Mouse (Mus musculus): ENCODE results near the gene Reg1.
"Not testable (repeated sequence)": the region's sequence is repeated elsewhere in the genome, so short reads cannot be mapped to it uniquely, and the experiment has no call there.

Reg1 gene

DNA sequence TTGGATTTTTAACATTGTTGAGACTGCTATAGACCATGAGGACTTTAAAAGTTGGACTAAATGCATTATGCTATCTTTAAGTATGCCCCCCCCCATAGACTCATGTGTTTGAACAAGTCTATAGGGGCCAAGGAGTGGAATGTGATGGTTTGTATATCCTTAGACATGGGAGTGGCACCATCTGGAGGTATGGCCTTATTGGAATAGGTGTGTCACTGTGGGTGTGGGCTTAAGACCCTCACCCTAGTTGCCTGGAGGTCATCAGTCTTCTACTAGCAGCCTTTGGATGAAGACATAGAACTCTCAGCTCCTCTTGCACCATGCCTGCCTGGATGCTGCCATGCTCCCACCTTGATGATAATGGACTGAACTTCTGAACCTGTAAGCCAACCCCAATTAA, at the start of gene Reg1:
Gene Reg1, plus strand, starts transcription at position 301 of the 400 bp plus-strand sequence.
- in situ Hi-C loops (cut with MboI, MseI) = loop anchor here in 1 of 2 experiments (5.0 kb wide), 1 partner anchor 50 kb away; the partner anchor contains the start of gene Reg3b

DNA sequence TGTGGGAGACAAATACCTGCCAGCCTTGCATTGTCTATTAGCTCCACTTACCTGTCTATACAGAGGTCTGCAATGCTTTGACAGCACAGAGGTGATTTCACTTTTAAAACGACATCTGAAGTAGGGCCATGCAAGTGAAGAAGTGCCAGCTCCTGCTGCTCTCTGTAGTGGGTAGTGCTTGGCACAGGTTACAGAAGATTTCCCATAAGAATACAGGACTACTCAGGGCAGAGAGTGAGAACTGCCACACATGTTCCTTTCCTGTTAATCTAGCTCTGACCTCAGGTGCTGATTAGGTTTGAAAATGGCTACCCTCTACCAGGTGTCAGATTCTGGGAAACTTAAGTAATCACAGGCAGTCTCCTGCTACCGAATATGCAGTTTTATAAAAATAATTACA, 43.7 kb upstream of the Reg1 start, which contains the start of gene Reg3d:
Gene Reg3d, minus strand, starts transcription at position 101 of the 400 bp plus-strand sequence.
- in situ Hi-C loops (cut with MboI, MseI) = no loop called here

DNA sequence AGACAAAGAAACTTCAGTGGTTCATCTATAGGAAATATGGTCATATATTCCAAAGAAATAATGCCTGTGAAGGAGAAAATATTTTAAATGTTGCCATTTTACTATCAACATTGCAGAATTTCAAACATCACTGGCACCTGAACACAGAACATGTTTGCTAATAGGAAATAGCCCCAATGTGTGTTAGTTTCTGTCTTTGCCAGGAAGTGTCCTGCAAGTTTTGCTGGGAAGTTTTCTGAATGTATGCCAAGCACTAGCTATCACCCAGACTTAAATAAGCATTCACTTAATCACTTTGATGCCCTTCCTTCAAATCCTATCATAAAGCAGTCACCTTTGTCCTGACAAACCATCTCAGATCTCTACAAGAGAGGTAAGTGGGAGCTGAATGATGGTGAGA, 42.1 kb upstream of the Reg1 start, which contains the start of gene Reg3a:
Gene Reg3a, plus strand, starts transcription at position 301 of the 400 bp plus-strand sequence.
- in situ Hi-C loops (cut with MboI, MseI) = no loop called here

DNA sequence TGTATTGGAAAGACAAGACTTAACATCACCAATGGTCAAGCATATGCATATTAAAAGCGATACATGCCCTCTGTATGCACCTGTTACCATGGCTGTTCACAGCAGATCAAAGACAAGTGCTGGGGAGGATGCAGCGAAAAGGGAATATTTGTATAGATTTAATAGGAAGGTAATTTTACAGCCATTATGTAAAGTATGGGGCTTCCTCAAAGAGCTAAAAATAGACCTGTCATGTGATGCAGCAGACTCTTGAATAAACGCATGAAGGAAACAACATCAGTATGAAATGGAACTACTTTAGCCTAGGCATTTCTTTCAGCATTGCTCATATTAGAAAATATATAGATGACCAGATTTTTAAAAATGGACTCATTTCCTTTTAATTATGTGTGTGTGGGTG, 36.9 kb upstream of the Reg1 start:
- in situ Hi-C loops (cut with MboI, MseI) = no loop called here

DNA sequence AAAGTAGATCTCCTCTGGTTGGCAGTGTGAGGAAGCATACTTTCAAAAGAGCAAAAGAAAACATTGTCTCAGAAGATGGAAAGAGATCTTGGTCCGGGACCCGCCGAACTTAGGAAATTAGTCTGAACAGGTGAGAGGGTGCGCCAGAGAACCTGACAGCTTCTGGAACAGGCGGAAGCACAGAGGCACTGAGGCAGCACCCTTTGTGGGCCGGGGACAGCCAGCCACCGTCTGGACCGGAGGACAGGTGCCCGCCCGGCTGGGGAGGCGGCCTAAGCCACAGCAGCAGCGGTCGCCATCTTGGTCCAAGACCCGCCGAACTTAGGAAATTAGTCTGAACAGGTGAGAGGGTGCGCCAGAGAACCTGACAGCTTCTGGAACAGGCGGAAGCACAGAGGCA, 27.2 kb upstream of the Reg1 start, which contains the start of gene Reg2:
Gene Reg2, plus strand, starts transcription at position 301 of the 400 bp plus-strand sequence.
- in situ Hi-C loops (cut with MboI, MseI) = not testable (repeated sequence)

DNA sequence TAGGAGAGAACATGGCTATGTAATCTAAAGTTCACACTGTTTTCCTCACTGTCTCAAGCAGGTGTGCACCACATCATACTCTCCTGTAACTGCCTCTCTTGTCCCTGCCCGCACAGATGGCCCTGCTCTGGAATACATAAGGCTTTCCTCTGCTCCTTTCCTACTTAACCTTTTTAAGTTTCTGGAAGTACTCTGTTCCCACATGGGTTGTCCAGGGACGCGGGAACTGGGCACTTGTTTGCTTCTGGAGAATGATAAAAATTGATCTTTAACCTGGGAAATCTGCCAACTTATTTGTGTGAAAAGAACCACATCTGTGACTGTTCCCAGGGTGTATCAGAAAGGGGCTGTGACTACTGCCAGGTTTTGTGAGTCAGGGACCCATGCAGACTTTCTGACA, 3.0 kb downstream of the Reg1 start:
- in situ Hi-C loops (cut with MboI, MseI) = no loop called here

DNA sequence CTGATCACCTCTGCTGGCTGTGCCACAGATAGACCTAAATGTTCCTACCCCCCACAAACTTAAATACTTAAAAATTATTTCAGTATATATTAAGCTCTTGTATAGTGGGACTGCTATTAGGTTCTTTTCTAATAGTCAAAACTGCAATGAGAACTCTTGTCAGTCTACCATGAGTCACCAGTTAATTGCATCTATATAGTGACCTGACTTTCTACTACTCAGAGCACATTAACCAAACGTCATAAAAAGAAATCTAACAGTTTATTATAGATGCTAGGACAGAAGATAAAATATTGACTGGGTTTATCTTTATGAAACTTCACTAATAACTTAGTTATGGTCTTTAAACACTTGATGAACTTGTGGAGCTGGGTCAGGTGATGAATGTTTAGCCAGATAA, 24.7 kb downstream of the Reg1 start:
- in situ Hi-C loops (cut with MboI, MseI) = no loop called here

DNA sequence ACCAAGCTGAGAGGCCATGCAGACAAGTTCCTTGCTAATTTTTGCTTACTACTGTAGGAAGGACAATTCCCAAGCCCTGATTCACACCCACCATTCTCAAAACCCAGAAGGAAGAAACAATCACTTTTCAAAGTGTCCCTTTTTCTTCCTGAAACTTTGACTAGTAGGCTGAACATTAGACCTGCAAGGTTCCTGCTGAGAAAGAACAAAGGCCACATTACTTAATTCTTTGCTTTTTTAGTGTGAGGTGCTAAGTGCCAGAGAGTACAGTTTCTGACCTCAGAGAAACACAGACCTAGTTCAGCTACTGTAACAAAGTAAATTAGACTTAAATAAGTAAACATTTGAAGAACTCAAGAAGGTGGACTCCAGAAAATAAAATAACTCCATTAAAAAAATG, 25.9 kb downstream of the Reg1 start:
- in situ Hi-C loops (cut with MboI, MseI) = no loop called here

DNA sequence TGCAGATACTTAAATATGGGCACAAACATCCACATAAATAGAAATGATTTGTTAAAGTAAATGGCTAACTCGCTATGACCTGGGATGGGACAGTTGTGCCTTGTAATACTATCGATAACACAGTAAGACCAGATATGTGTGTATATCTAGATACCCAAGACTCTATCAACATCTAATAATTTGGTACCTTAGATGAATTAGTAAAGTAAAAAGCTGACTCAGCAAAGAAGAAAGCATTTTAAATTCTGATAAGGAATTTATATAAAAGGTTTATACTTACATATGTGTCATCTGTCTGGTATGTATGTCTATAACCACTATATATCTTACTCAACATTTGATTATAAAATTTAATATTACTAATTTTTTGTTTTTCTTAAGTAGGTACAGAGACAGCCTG, 30.3 kb downstream of the Reg1 start:
- in situ Hi-C loops (cut with MboI, MseI) = no loop called here

DNA sequence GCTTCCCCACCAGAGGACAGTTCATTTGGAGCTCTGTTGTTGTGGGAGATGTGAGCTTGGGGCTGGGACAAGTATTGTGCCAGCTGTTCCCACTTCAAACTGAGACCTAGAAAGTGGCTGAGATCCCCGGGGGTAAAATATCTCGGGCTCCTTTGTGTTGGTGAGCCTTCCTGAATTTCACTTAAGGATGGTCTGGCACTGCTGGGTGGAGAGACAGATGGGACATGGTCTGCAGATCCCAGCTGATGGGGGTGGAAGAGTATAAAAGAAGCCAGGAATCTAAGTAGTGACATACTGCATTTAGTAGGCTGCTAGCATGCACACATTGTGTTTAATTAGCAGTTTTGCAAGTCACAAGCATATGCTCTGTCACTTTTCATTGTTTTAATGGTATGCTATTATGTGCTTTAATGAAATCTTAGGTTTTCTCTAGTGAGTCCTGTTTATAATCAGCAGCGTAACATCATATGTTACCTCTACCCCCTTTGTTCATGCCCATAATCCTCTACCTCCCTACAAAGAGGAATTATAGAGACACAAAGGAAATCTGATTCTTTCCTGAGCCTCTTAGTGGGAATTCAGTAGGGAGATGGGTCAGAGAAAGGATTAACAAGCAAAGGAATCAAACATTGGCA, 37.8 kb downstream of the Reg1 start:
- in situ Hi-C loops (cut with MboI, MseI) = no loop called here

DNA sequence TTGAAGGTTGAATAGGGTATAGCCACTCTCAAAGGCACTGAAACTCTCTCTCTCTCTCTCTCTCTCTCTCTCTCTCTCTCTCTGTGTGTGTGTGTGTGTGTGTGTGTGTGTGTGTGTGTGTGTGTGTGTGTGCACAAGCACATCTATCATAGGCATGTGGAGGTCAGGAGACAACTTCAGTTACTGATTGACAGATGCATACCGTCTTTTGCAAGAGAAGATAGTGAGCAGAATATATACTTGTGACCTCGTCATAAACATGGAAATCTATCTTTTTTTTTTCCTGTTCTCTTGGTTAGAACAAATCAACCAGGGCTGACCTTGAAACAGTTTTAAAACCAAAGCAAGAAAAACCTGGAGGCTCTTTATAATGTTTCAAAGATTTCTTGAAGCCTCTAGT, 39.8 kb downstream of the Reg1 start:
- in situ Hi-C loops (cut with MboI, MseI) = no loop called here

DNA sequence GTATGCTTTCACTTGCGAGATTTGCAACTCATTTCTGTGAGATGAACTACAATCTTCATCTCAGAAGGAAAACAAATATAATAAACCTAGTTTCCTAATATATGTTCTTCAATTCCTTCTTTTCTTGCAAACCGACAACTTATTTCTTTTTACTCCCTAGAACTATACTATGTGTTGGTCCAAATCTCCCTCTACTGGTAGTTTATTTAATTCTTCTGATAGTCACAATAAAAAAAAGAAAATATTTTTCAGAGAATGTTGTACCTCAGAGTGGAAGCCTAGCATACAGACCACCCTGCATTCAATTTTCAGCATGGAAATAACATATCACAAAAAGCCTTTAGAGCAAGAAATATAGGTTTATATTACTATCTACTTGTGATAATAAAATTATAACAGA, 40.8 kb downstream of the Reg1 start:
- in situ Hi-C loops (cut with MboI, MseI) = no loop called here

DNA sequence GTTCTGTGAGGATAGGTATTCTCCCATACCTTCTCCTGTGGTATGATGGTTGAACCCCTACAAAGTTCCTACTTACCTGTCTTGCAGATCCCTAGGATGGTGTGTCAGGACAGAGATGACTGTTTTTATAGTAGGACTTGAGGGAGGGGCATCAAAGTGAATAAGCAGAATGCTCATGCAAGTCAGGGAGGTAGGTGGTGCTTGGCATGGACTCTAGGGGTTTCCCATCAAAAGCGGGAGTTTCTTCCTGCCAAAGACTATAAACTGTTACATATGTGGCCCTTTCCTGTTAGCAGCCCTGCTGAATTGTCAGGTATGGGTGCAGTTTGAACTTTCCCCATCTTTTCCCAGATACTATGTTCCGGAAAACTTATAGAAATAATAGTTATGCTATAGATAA, 46.3 kb downstream of the Reg1 start, which contains the start of gene Reg3g:
Gene Reg3g, minus strand, starts transcription at position 101 of the 400 bp plus-strand sequence.
- in situ Hi-C loops (cut with MboI, MseI) = no loop called here

DNA sequence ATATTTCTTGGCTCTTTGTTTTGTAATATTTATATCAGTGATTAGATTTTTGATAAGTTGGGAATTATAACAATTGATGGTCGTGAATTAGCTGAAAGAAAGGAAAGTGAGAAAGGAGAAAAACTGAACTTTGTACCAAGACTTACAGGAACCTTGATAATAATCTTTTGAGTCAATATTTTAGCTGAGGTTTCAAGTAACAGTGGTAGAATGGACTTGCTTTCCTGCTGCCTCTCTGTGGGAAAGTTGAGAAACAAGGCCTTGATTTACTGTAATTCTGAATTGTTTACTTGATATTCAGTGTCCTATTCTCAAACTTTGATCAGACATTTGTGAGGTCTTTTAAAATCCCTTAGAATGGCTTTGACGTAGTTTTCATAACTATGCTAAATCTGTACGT, 46.8 kb downstream of the Reg1 start:
- in situ Hi-C loops (cut with MboI, MseI) = no loop called here

Measured in T-helper 17 cell (primary cell).